Mouse (Mus musculus) C2C12 (cell line): ENCODE measurements around the gene Iqcb1.

ENCODE experiments used
- CEBPB ChIP-seq: IDR thresholded peaks from one replicate; pipeline ENCODE4 v1.6.1; 2011; ENCODE audit warnings: low read depth, mild to moderate bottlenecking, control low read depth, moderate library complexity
- CTCF ChIP-seq: IDR thresholded peaks from one replicate; pipeline ENCODE4 v1.5.1; 2011; ENCODE audit not compliant: control insufficient read depth, insufficient read depth, insufficient read length
- MAX ChIP-seq: IDR thresholded peaks from one replicate; pipeline ENCODE4 v1.6.1; 2011; ENCODE audit warnings: mild to moderate bottlenecking, control low read depth
- MYOD1 ChIP-seq: IDR thresholded peaks from one replicate; pipeline ENCODE4 v1.6.1; 2011; ENCODE audit warnings: low read depth; ENCODE audit not compliant: control insufficient read depth, insufficient read length
- MYOG ChIP-seq: IDR thresholded peaks from one replicate; pipeline ENCODE4 v1.6.1; 2011; ENCODE audit not compliant: control insufficient read depth, insufficient read length; ENCODE audit errors: extremely low read depth
- USF1 ChIP-seq: IDR thresholded peaks from one replicate; pipeline ENCODE4 v1.6.1; 2011; ENCODE audit warnings: low read depth, mild to moderate bottlenecking, control low read depth, moderate library complexity

DNA sequence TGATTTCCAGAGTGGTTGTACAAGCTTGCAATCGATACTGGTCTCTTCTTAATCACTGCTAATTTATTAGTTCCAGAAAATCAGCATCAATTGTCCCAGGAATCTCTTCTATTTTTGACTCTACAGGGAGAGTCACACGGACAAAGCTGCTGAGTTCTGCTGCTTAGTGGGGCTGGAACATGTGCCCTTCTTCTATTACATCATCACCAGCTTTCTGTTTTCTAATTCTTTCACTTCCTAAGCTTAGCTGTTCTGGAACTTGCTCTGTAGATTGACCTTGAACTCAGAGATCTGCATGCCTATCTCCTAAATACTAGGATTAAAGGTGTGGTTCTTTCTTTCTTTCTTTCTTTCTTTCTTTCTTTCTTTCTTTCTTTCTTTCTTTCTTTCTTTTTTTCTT is 29.9 kb upstream of the Iqcb1 start:
- TF ChIP-seq CTCF (no peak), MAX (no peak), USF1 (no peak), MYOG (no peak), CEBPB (no peak), MYOD1 (no peak)
